Mouse (Mus musculus): ENCODE data around the gene Reg3g. TPM values are rescaled to one million over a fixed set of nuclear protein-coding genes. Genes with fewer than 3 reads are reported as not detected.

Gene Reg3g
- polyA plus RNA-seq (2012; ENCODE audit: low replicate concordance) = not detected in 2 replicates

DNA sequence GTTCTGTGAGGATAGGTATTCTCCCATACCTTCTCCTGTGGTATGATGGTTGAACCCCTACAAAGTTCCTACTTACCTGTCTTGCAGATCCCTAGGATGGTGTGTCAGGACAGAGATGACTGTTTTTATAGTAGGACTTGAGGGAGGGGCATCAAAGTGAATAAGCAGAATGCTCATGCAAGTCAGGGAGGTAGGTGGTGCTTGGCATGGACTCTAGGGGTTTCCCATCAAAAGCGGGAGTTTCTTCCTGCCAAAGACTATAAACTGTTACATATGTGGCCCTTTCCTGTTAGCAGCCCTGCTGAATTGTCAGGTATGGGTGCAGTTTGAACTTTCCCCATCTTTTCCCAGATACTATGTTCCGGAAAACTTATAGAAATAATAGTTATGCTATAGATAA lies at the start of gene Reg3g:
Gene Reg3g, minus strand, starts transcription at position 101 of the 400 bp plus-strand sequence.

GRCm38 (mm10) chr6:78422411-78422810 lies 46.3 kb downstream of the Reg3g start, which contains the start of gene Reg1:
Gene Reg1 (plus strand): TSS chr6:78422711.

Other genes starting within 250 kb of the Reg3g start
- not detected in 2 replicates for gene Reg3b, start 98.2 kb downstream of the Reg3g start, polyA plus RNA-seq (2012; ENCODE audit: low replicate concordance)
- gene Reg3d, start 90.0 kb downstream of the Reg3g start, polyA plus RNA-seq (2012; ENCODE audit: low replicate concordance) = not detected in 2 replicates
- not detected in 2 replicates for gene Reg3a, start 88.2 kb downstream of the Reg3g start, polyA plus RNA-seq (2012; ENCODE audit: low replicate concordance)
- gene Reg2, start 73.2 kb downstream of the Reg3g start, polyA plus RNA-seq (2012; ENCODE audit: low replicate concordance) = not detected in 2 replicates
- gene Reg1, start 46.2 kb downstream of the Reg3g start, polyA plus RNA-seq (2012; ENCODE audit: low replicate concordance) = not detected in 2 replicates

Measured in hematopoietic multipotent progenitor cell, adult 10-12 weeks (in vitro differentiated cells).